Mouse (Mus musculus): ENCODE measurements at regions not wholly inside any gene's neighbourhood (a gene's known extent, or its start where the extent isn't known, plus 50 kb on each side); places are given as distances from the start of the nearest gene placed in this dataset.

- no peak overlapping the region for H3K4me2 ChIP-seq (ENCODE audit: low read depth, low read length)
- TF ChIP-seq CTCF (IDR thresholded peaks at IDR 0.05; ENCODE audit: low read depth): no peak
- ATAC-seq (no peak), DNase-seq (ENCODE audit: low spot score) (no peak)
- H3K27ac ChIP-seq: no peak overlapping the region
- H3K9ac ChIP-seq (replicated peaks; ENCODE audit: low read length): no peak overlapping the region
- H3K4me3 ChIP-seq (ENCODE audit: low read length): no peak overlapping the region
- H3K9me3 ChIP-seq (ENCODE audit: low read length): no peaks in the 10 kb centered on the region
- H3K36me3 ChIP-seq (ENCODE audit: insufficient read depth, low read length): no peaks in the 10 kb centered on the region
- 79% methylated on average over 9 of the region's 9 CpGs for WGBS
- H3K4me1 ChIP-seq (ENCODE audit: insufficient read depth, low read length): no peaks in the 10 kb centered on the region
- H3K27me3 ChIP-seq (ENCODE audit: insufficient read depth, low read length): no peaks in the 10 kb centered on the region
Observed at GRCm38 (mm10) chr9:103813791-103814190, 52.2 kb upstream of the Tmem108 start.

GRCm38 (mm10) chr9:103818998-103819397, 57.4 kb upstream of the Tmem108 start:
- DNase-seq (ENCODE audit: low spot score) (no peak), ATAC-seq (no peak)
- Histone ChIP-seq H3K9ac (replicated peaks; ENCODE audit: low read length) (no peak overlapping the region), H3K4me1 (ENCODE audit: insufficient read depth, low read length) (no peaks in the 10 kb centered on the region), H3K36me3 (ENCODE audit: insufficient read depth, low read length) (no peaks in the 10 kb centered on the region), H3K4me2 (ENCODE audit: low read depth, low read length) (no peak overlapping the region), H3K27ac (no peak overlapping the region), H3K9me3 (ENCODE audit: low read length) (no peaks in the 10 kb centered on the region), H3K27me3 (ENCODE audit: insufficient read depth, low read length) (no peaks in the 10 kb centered on the region), H3K4me3 (ENCODE audit: low read length) (no peak overlapping the region)
- no peak for TF ChIP-seq CTCF (IDR thresholded peaks at IDR 0.05; ENCODE audit: low read depth)
- WGBS: 82% methylated on average over 2 of the region's 2 CpGs

- no peaks in the 10 kb centered on the region for H3K27me3 ChIP-seq (ENCODE audit: insufficient read depth, low read length)
- TF ChIP-seq CTCF (IDR thresholded peaks at IDR 0.05; ENCODE audit: low read depth): no peak
- DNase-seq (ENCODE audit: low spot score): no peak
Observed at GRCm38 (mm10) chr9:103821632-103822031, 60.0 kb upstream of the Tmem108 start.

GRCm38 (mm10) chr9:103823491-103823890, 61.9 kb upstream of the Tmem108 start:
- Histone ChIP-seq H3K9me3 (ENCODE audit: low read length) (no peaks in the 10 kb centered on the region), H3K27me3 (ENCODE audit: insufficient read depth, low read length) (no peaks in the 10 kb centered on the region), H3K4me3 (ENCODE audit: low read length) (no peak overlapping the region), H3K4me2 (ENCODE audit: low read depth, low read length) (no peak overlapping the region), H3K36me3 (ENCODE audit: insufficient read depth, low read length) (no peaks in the 10 kb centered on the region), H3K9ac (replicated peaks; ENCODE audit: low read length) (no peak overlapping the region), H3K4me1 (ENCODE audit: insufficient read depth, low read length) (no peaks in the 10 kb centered on the region), H3K27ac (no peak overlapping the region)
- WGBS: 26% methylated on average over 3 of the region's 3 CpGs
- TF ChIP-seq CTCF (IDR thresholded peaks at IDR 0.05; ENCODE audit: low read depth): no peak
- ATAC-seq: no peak
- DNase-seq (ENCODE audit: low spot score): no peak

More at GRCm38 (mm10) chr9:103821632-103822031, 60.0 kb upstream of the Tmem108 start:
- no peak overlapping the region for H3K4me2 ChIP-seq (ENCODE audit: low read depth, low read length)
- H3K36me3 ChIP-seq (ENCODE audit: insufficient read depth, low read length): no peaks in the 10 kb centered on the region
- H3K27ac ChIP-seq: no peak overlapping the region
- no peak for ATAC-seq
- WGBS: 89% methylated on average over 3 of the region's 3 CpGs
- no peaks in the 10 kb centered on the region for H3K4me1 ChIP-seq (ENCODE audit: insufficient read depth, low read length)
- H3K9me3 ChIP-seq (ENCODE audit: low read length): no peaks in the 10 kb centered on the region
- H3K9ac ChIP-seq (replicated peaks; ENCODE audit: low read length): no peak overlapping the region
- no peak overlapping the region for H3K4me3 ChIP-seq (ENCODE audit: low read length)

- no peak for ATAC-seq
- Histone ChIP-seq H3K4me2 (ENCODE audit: low read depth, low read length) (no peak overlapping the region), H3K4me3 (ENCODE audit: low read length) (no peak overlapping the region), H3K27me3 (ENCODE audit: insufficient read depth, low read length) (no peaks in the 10 kb centered on the region), H3K36me3 (ENCODE audit: insufficient read depth, low read length) (no peaks in the 10 kb centered on the region), H3K4me1 (ENCODE audit: insufficient read depth, low read length) (no peaks in the 10 kb centered on the region), H3K9ac (replicated peaks; ENCODE audit: low read length) (no peak overlapping the region), H3K27ac (no peak overlapping the region), H3K9me3 (ENCODE audit: low read length) (no peaks in the 10 kb centered on the region)
- WGBS: 82% methylated on average over 3 of the region's 3 CpGs
- TF ChIP-seq CTCF (IDR thresholded peaks at IDR 0.05; ENCODE audit: low read depth): no peak
- no peak for DNase-seq (ENCODE audit: low spot score)
Observed at GRCm38 (mm10) chr9:103841199-103841598, 79.6 kb upstream of the Tmem108 start.

GRCm38 (mm10) chr9:103843836-103844235, 82.2 kb upstream of the Tmem108 start:
- 41% methylated on average over 8 of the region's 8 CpGs for WGBS
- Histone ChIP-seq H3K27me3 (ENCODE audit: insufficient read depth, low read length) (no peaks in the 10 kb centered on the region), H3K4me1 (ENCODE audit: insufficient read depth, low read length) (no peaks in the 10 kb centered on the region), H3K9ac (replicated peaks; ENCODE audit: low read length) (no peak overlapping the region), H3K4me3 (ENCODE audit: low read length) (no peak overlapping the region), H3K27ac (no peak overlapping the region), H3K9me3 (ENCODE audit: low read length) (no peaks in the 10 kb centered on the region), H3K4me2 (ENCODE audit: low read depth, low read length) (no peak overlapping the region), H3K36me3 (ENCODE audit: insufficient read depth, low read length) (no peaks in the 10 kb centered on the region)
- ATAC-seq: no peak
- TF ChIP-seq CTCF (IDR thresholded peaks at IDR 0.05; ENCODE audit: low read depth): no peak
- DNase-seq (ENCODE audit: low spot score): no peak

- H3K4me2 ChIP-seq (ENCODE audit: low read depth, low read length): no peak overlapping the region
- DNase-seq (ENCODE audit: low spot score) (no peak), ATAC-seq (no peak)
- H3K4me1 ChIP-seq (ENCODE audit: insufficient read depth, low read length): no peaks in the 10 kb centered on the region
- no peaks in the 10 kb centered on the region for H3K36me3 ChIP-seq (ENCODE audit: insufficient read depth, low read length)
- no peak overlapping the region for H3K9ac ChIP-seq (replicated peaks; ENCODE audit: low read length)
- no peak overlapping the region for H3K4me3 ChIP-seq (ENCODE audit: low read length)
- no peak overlapping the region for H3K27ac ChIP-seq
- no peak for TF ChIP-seq CTCF (IDR thresholded peaks at IDR 0.05; ENCODE audit: low read depth)
- H3K27me3 ChIP-seq (ENCODE audit: insufficient read depth, low read length): no peaks in the 10 kb centered on the region
- 78% methylated on average over 6 of the region's 6 CpGs for WGBS
- H3K9me3 ChIP-seq (ENCODE audit: low read length): no peaks in the 10 kb centered on the region
Observed at GRCm38 (mm10) chr9:103845916-103846457, 84.3 kb upstream of the Tmem108 start.

All from hindbrain, postnatal 0 days (tissue).